Mouse (Mus musculus): ENCODE measurements around the gene Spata25. TPM values are rescaled to one million over a fixed set of nuclear protein-coding genes. Genes with fewer than 3 reads are reported as not detected.
A peak's percentile ranks its signal among the peaks of the same experiment; 100 is the strongest.

The Spata25 gene
- polyA plus RNA-seq, 1 experiment = not detected

- Histone ChIP-seq H3K27me3 (ENCODE audit: control insufficient read depth, insufficient read depth, insufficient read length) (no peaks in the 10 kb centered on the region), H3K79me2 (ENCODE audit: control insufficient read depth, insufficient read depth) (peaks cover 43% of the 10 kb centered on the region), H3K36me3 (ENCODE audit: control insufficient read depth, insufficient read depth) (peaks cover 1% of the 10 kb centered on the region), H3K4me3 (ENCODE audit: insufficient read depth, poor library complexity, severe bottlenecking) (no peak overlapping the region), H3K79me3 (ENCODE audit: low read depth) (peaks cover 22% of the 10 kb centered on the region), H3ac (ENCODE audit: control insufficient read depth, insufficient read length, low read depth) (no peak overlapping the region)
- TF ChIP-seq CEBPB (IDR thresholded peaks at IDR 0.05; ENCODE audit: low read depth) (no peak), MYOD1 (IDR thresholded peaks at IDR 0.05; ENCODE audit: control insufficient read depth, insufficient read length, low read depth) (no peak), USF1 (IDR thresholded peaks at IDR 0.05; ENCODE audit: low read depth) (no peak), MAX (IDR thresholded peaks at IDR 0.05) (no peak), MYOG (IDR thresholded peaks at IDR 0.05; ENCODE audit: control insufficient read depth, extremely low read depth, insufficient read length) (no peak), CTCF (IDR thresholded peaks at IDR 0.05; ENCODE audit: control insufficient read depth, insufficient read depth, insufficient read length) (no peak), FOSL1 (IDR thresholded peaks at IDR 0.05; ENCODE audit: insufficient read depth, low read length, poor library complexity, severe bottlenecking) (no peak)
Observed at GRCm38 (mm10) chr2:164806614-164807013, 21.7 kb downstream of the Spata25 start.

- Histone ChIP-seq H3K4me3 (ENCODE audit: insufficient read depth, poor library complexity, severe bottlenecking) (peak overlapping the region; percentile 94), H3ac (ENCODE audit: control insufficient read depth, insufficient read length, low read depth) (peak overlapping the region; percentile 81), H3K79me2 (ENCODE audit: control insufficient read depth, insufficient read depth) (peaks cover 48% of the 10 kb centered on the region), H3K27me3 (ENCODE audit: control insufficient read depth, insufficient read depth, insufficient read length) (no peaks in the 10 kb centered on the region), H3K79me3 (ENCODE audit: low read depth) (peaks cover 22% of the 10 kb centered on the region), H3K36me3 (ENCODE audit: control insufficient read depth, insufficient read depth) (peaks cover 13% of the 10 kb centered on the region)
- TF ChIP-seq MAX (IDR thresholded peaks at IDR 0.05) (peak; percentile 52), CTCF (IDR thresholded peaks at IDR 0.05; ENCODE audit: control insufficient read depth, insufficient read depth, insufficient read length) (no peak), FOSL1 (IDR thresholded peaks at IDR 0.05; ENCODE audit: insufficient read depth, low read length, poor library complexity, severe bottlenecking) (no peak), USF1 (IDR thresholded peaks at IDR 0.05; ENCODE audit: low read depth) (no peak), MYOD1 (IDR thresholded peaks at IDR 0.05; ENCODE audit: control insufficient read depth, insufficient read length, low read depth) (no peak)
Observed at GRCm38 (mm10) chr2:164805332-164805718, 23.0 kb downstream of the Spata25 start.

GRCm38 (mm10) chr2:164804533-164805331, 23.6 kb downstream of the Spata25 start, which contains the start of the genes Acot8 and Zswim3:
TSS of gene Acot8 (minus strand) at chr2:164804882.
TSS of gene Zswim3 (plus strand) at chr2:164805098.
- no peak for TF ChIP-seq CTCF (IDR thresholded peaks at IDR 0.05; ENCODE audit: control insufficient read depth, insufficient read depth, insufficient read length)
- no peak for TF ChIP-seq FOSL1 (IDR thresholded peaks at IDR 0.05; ENCODE audit: insufficient read depth, low read length, poor library complexity, severe bottlenecking)
- TF ChIP-seq USF1 (IDR thresholded peaks at IDR 0.05; ENCODE audit: low read depth) = no peak
- TF ChIP-seq MYOG (IDR thresholded peaks at IDR 0.05; ENCODE audit: control insufficient read depth, extremely low read depth, insufficient read length) = no peak
- no peak for TF ChIP-seq MYOD1 (IDR thresholded peaks at IDR 0.05; ENCODE audit: control insufficient read depth, insufficient read length, low read depth)
- no peak for TF ChIP-seq CEBPB (IDR thresholded peaks at IDR 0.05; ENCODE audit: low read depth)
- Histone ChIP-seq H3ac (ENCODE audit: control insufficient read depth, insufficient read length, low read depth) (peak within 1 kb of the TSS; percentile 81), H3K79me2 (ENCODE audit: control insufficient read depth, insufficient read depth) (peaks cover 48% of the 10 kb centered on the region), H3K4me3 (ENCODE audit: insufficient read depth, poor library complexity, severe bottlenecking) (peak within 1 kb of the TSS; percentile 94), H3K79me3 (ENCODE audit: low read depth) (peaks cover 22% of the 10 kb centered on the region), H3K27me3 (ENCODE audit: control insufficient read depth, insufficient read depth, insufficient read length) (no peaks in the 10 kb centered on the region), H3K36me3 (ENCODE audit: control insufficient read depth, insufficient read depth) (peaks cover 19% of the 10 kb centered on the region)

GRCm38 (mm10) chr2:164803921-164804313, 24.4 kb downstream of the Spata25 start:
- Histone ChIP-seq H3K79me2 (ENCODE audit: control insufficient read depth, insufficient read depth) (peaks cover 48% of the 10 kb centered on the region), H3K36me3 (ENCODE audit: control insufficient read depth, insufficient read depth) (peaks cover 27% of the 10 kb centered on the region), H3K4me3 (ENCODE audit: insufficient read depth, poor library complexity, severe bottlenecking) (peak overlapping the region; percentile 94), H3ac (ENCODE audit: control insufficient read depth, insufficient read length, low read depth) (peak overlapping the region; percentile 72), H3K27me3 (ENCODE audit: control insufficient read depth, insufficient read depth, insufficient read length) (no peaks in the 10 kb centered on the region), H3K79me3 (ENCODE audit: low read depth) (peaks cover 22% of the 10 kb centered on the region)
- TF ChIP-seq MYOG (IDR thresholded peaks at IDR 0.05; ENCODE audit: control insufficient read depth, extremely low read depth, insufficient read length) = no peak
- no peak for TF ChIP-seq FOSL1 (IDR thresholded peaks at IDR 0.05; ENCODE audit: insufficient read depth, low read length, poor library complexity, severe bottlenecking)
- no peak for TF ChIP-seq MAX (IDR thresholded peaks at IDR 0.05)
- no peak for TF ChIP-seq CEBPB (IDR thresholded peaks at IDR 0.05; ENCODE audit: low read depth)
- TF ChIP-seq USF1 (IDR thresholded peaks at IDR 0.05; ENCODE audit: low read depth) = no peak
- no peak for TF ChIP-seq CTCF (IDR thresholded peaks at IDR 0.05; ENCODE audit: control insufficient read depth, insufficient read depth, insufficient read length)
- no peak for TF ChIP-seq MYOD1 (IDR thresholded peaks at IDR 0.05; ENCODE audit: control insufficient read depth, insufficient read length, low read depth)

GRCm38 (mm10) chr2:164803201-164803920, 25.0 kb downstream of the Spata25 start:
- no peaks in the 10 kb centered on the region for H3K27me3 ChIP-seq (ENCODE audit: control insufficient read depth, insufficient read depth, insufficient read length)
- H3K36me3 ChIP-seq (ENCODE audit: control insufficient read depth, insufficient read depth) = peaks cover 29% of the 10 kb centered on the region
- peaks cover 22% of the 10 kb centered on the region for H3K79me3 ChIP-seq (ENCODE audit: low read depth)
- H3K79me2 ChIP-seq (ENCODE audit: control insufficient read depth, insufficient read depth) = peaks cover 48% of the 10 kb centered on the region
- H3ac ChIP-seq (ENCODE audit: control insufficient read depth, insufficient read length, low read depth) = peak overlapping the region; percentile 61
- H3K4me3 ChIP-seq (ENCODE audit: insufficient read depth, poor library complexity, severe bottlenecking) = peak overlapping the region; percentile 94
- TF ChIP-seq CTCF (IDR thresholded peaks at IDR 0.05; ENCODE audit: control insufficient read depth, insufficient read depth, insufficient read length) = no peak
- TF ChIP-seq MYOG (IDR thresholded peaks at IDR 0.05; ENCODE audit: control insufficient read depth, extremely low read depth, insufficient read length) = no peak
- TF ChIP-seq MYOD1 (IDR thresholded peaks at IDR 0.05; ENCODE audit: control insufficient read depth, insufficient read length, low read depth) = no peak
- TF ChIP-seq CEBPB (IDR thresholded peaks at IDR 0.05; ENCODE audit: low read depth) = no peak
- TF ChIP-seq FOSL1 (IDR thresholded peaks at IDR 0.05; ENCODE audit: insufficient read depth, low read length, poor library complexity, severe bottlenecking) = no peak
- no peak for TF ChIP-seq USF1 (IDR thresholded peaks at IDR 0.05; ENCODE audit: low read depth)
